Mouse (Mus musculus): ENCODE data around the gene Lamtor3.
"Not testable (repeated sequence)": the region's sequence is repeated elsewhere in the genome, so short reads cannot be mapped to it uniquely, and the experiment has no call there.

The Lamtor3 gene

GRCm38 (mm10) chr3:137918172-137918931 lies at the start of gene Lamtor3:
Gene Lamtor3, plus strand, starts transcription at chr3:137918506.
- peak; percentile 43 for DNase-seq (ENCODE audit: low spot score)

- DNase-seq (ENCODE audit: low spot score): no peak
These were observed 48.9 kb upstream of the Lamtor3 start for GRCm38 (mm10) chr3:137869395-137869794.

GRCm38 (mm10) chr3:137879313-137879712 lies 39.0 kb upstream of the Lamtor3 start:
- DNase-seq (ENCODE audit: low spot score): no peak

- no peak for DNase-seq (ENCODE audit: low spot score)
These were observed 38.1 kb upstream of the Lamtor3 start for GRCm38 (mm10) chr3:137880109-137880748.

GRCm38 (mm10) chr3:137881093-137881492 lies 37.2 kb upstream of the Lamtor3 start:
- no peak for DNase-seq (ENCODE audit: low spot score)

- DNase-seq (ENCODE audit: low spot score): no peak
These were observed 30.3 kb upstream of the Lamtor3 start for GRCm38 (mm10) chr3:137887961-137888360.

- no peak for DNase-seq (ENCODE audit: low spot score)
These were observed 27.2 kb upstream of the Lamtor3 start for GRCm38 (mm10) chr3:137891089-137891488.

GRCm38 (mm10) chr3:137892118-137892517 lies 26.2 kb upstream of the Lamtor3 start:
- no peak for DNase-seq (ENCODE audit: low spot score)

- DNase-seq (ENCODE audit: low spot score): no peak
These were observed 24.5 kb upstream of the Lamtor3 start for GRCm38 (mm10) chr3:137893789-137894188.

- no peak for DNase-seq (ENCODE audit: low spot score)
These were observed 23.1 kb upstream of the Lamtor3 start for GRCm38 (mm10) chr3:137895196-137895595.

GRCm38 (mm10) chr3:137896386-137896785 lies 21.9 kb upstream of the Lamtor3 start:
- no peak for DNase-seq (ENCODE audit: low spot score)

- no peak for DNase-seq (ENCODE audit: low spot score)
These were observed 21.4 kb upstream of the Lamtor3 start for GRCm38 (mm10) chr3:137896867-137897266.

GRCm38 (mm10) chr3:137897685-137898084 lies 20.6 kb upstream of the Lamtor3 start:
- no peak for DNase-seq (ENCODE audit: low spot score)

- peak; percentile 10 for DNase-seq (ENCODE audit: low spot score)
These were observed 18.2 kb upstream of the Lamtor3 start for GRCm38 (mm10) chr3:137900149-137900548.

- DNase-seq (ENCODE audit: low spot score): no peak
These were observed 5.2 kb upstream of the Lamtor3 start for GRCm38 (mm10) chr3:137913093-137913492.

- not testable (repeated sequence) for DNase-seq (ENCODE audit: low spot score)
These were observed 3.7 kb upstream of the Lamtor3 start for GRCm38 (mm10) chr3:137914567-137914966.

GRCm38 (mm10) chr3:137917694-137918171 lies 573 bp upstream of the Lamtor3 start:
- no peak for DNase-seq (ENCODE audit: low spot score)

- DNase-seq (ENCODE audit: low spot score): no peak
These were observed 616 bp downstream of the Lamtor3 start for GRCm38 (mm10) chr3:137918932-137919311.

GRCm38 (mm10) chr3:137919398-137919797 lies 1.1 kb downstream of the Lamtor3 start:
- DNase-seq (ENCODE audit: low spot score): no peak

- no peak for DNase-seq (ENCODE audit: low spot score)
These were observed 2.3 kb downstream of the Lamtor3 start for GRCm38 (mm10) chr3:137920594-137920993.

GRCm38 (mm10) chr3:137927010-137927409 lies 8.7 kb downstream of the Lamtor3 start:
- DNase-seq (ENCODE audit: low spot score): no peak

- no peak for DNase-seq (ENCODE audit: low spot score)
These were observed 11.6 kb downstream of the Lamtor3 start for GRCm38 (mm10) chr3:137929940-137930339.

- DNase-seq (ENCODE audit: low spot score): no peak
These were observed 14.4 kb downstream of the Lamtor3 start for GRCm38 (mm10) chr3:137932748-137933147.
